Mouse (Mus musculus) testis, adult 2 months (tissue): ENCODE results near the gene Snx33.

Source experiments
- CTCF ChIP-seq: fragments of 200-500 bp; IDR thresholded peaks from 2 replicates; pipeline ENCODE4 v1.5.1; 2012; ENCODE audit warnings: low read depth, mild to moderate bottlenecking, inconsistent platforms, low read length, moderate library complexity; ENCODE audit not compliant: control insufficient read depth, insufficient read depth, insufficient replicate concordance
- POLR2A ChIP-seq: fragments of 200-500 bp; IDR thresholded peaks from 2 replicates; pipeline ENCODE4 v1.6.1; 2012; ENCODE audit warnings: low read depth, mild to moderate bottlenecking, inconsistent platforms, low read length, moderate library complexity; ENCODE audit not compliant: control insufficient read depth

DNA sequence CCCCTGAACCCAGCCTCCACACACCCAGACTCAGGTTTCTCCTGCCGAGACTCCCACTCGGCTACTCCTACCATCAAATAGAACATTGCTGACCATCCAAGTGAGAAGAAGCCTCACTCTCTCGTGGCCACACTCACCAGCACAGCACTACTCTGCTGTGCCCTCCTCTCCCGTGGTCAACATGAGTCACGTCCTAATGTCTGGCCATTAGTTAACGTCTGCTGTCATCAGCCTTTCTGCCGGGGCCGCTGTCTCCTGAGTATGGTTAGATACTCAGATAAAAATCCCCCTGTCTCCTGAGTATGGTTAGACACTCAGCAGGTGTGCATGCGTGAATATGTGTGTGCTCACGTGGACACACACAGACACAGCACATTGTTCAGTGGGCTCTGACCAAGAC lies 57.4 kb downstream of the Snx33 start:
- TF ChIP-seq POLR2A, result no peak
- TF ChIP-seq CTCF, result no peak
